Mouse (Mus musculus) lung, embryonic 16.5 days (tissue): ENCODE results near the gene Nav2. TPM values are rescaled to one million over a fixed set of nuclear protein-coding genes. Genes with fewer than 3 reads are reported as not detected.
A peak's percentile ranks its signal among the peaks of the same experiment; 100 is the strongest.

ENCODE experiments used
- ATAC-seq: fragments of 200-750 bp; cut with Nextera tagmentation; 2 replicates; pipeline ENCODE4 v1.8.0; 2017; ENCODE audit warnings: low read depth, mild to moderate bottlenecking, moderate library complexity
- H3K27ac ChIP-seq: fragments of 300-500 bp; sonication (generic); 2 replicates; pipeline ENCODE4 v1.5.1; 2014; ENCODE audit warnings: mild to moderate bottlenecking, control low read depth, low read length
- H3K27me3 ChIP-seq: fragments of 300-500 bp; sonication (generic); 2 replicates; pipeline ENCODE4 v1.6.1; 2014; ENCODE audit warnings: low read depth, low read length, mixed read lengths; ENCODE audit not compliant: control insufficient read depth, insufficient read depth
- H3K36me3 ChIP-seq: fragments of 300-500 bp; sonication (generic); 2 replicates; pipeline ENCODE4 v1.6.1; 2014; ENCODE audit warnings: low read length; ENCODE audit not compliant: control insufficient read depth, insufficient read depth
- H3K4me1 ChIP-seq: fragments of 300-500 bp; sonication (generic); replicated peaks from 2 replicates; pipeline ENCODE4 v1.6.1; 2014; ENCODE audit warnings: low read length, mixed read lengths; ENCODE audit not compliant: control insufficient read depth, insufficient read depth
- H3K4me2 ChIP-seq: fragments of 300-500 bp; sonication (generic); 2 replicates; pipeline ENCODE4 v1.6.1; 2014; ENCODE audit warnings: low read depth, low read length, control low read depth
- H3K4me3 ChIP-seq: fragments of 300-500 bp; sonication (generic); 2 replicates; pipeline ENCODE4 v1.5.1; 2014; ENCODE audit warnings: mild to moderate bottlenecking, low read length, control low read depth
- H3K9ac ChIP-seq: fragments of 300-500 bp; sonication (generic); 2 replicates; pipeline ENCODE4 v1.6.1; 2014; ENCODE audit warnings: low read length, control low read depth
- H3K9me3 ChIP-seq: fragments of 300-500 bp; sonication (generic); 2 replicates; pipeline ENCODE4 v1.6.1; 2016; ENCODE audit warnings: low read length; ENCODE audit not compliant: control insufficient read depth
- whole genome bisulfite sequencing: fragments of 180-500 bp; shearing (Covaris S2); extraction: QIAGEN DNeasy Blood & Tissue Kit; methylation state at CpG from one replicate; pipeline ENCODE4 v1.1.7; 2014; 5-methylcytosine and 5-hydroxymethylcytosine counted together
- polyA plus RNA-seq: library from polyadenylated mRNA; unstranded; fragments of >200 nt; fragmentation: Nextera tagmentation; extraction: Ambion mirVana; gene quantifications from 2 replicates; pipeline ENCODE4 v1.2.1, GENCODE M21; 2015

Gene Nav2
- polyA plus RNA-seq, 1 experiment from 2014 or later: 27.3 TPM

- no peaks in the 10 kb centered on the region for H3K27me3 ChIP-seq
- no peaks in the 10 kb centered on the region for H3K36me3 ChIP-seq
- H3K27ac ChIP-seq: peak overlapping the region; percentile 33
- no peaks in the 10 kb centered on the region for H3K9me3 ChIP-seq
- H3K4me3 ChIP-seq: no peak overlapping the region
- ATAC-seq: peak; percentile 67
- 0 out of 2 replicates have a peak, but pooled peaks cover 2% of the 10 kb centered on the region for H3K4me1 ChIP-seq
- WGBS: 41% methylated on average over 10 of the region's 10 CpGs
- no peak overlapping the region for H3K9ac ChIP-seq
- no peak overlapping the region for H3K4me2 ChIP-seq
These were observed 90.1 kb downstream of the Nav2 start for GRCm38 (mm10) chr7:48998595-48998994.

GRCm38 (mm10) chr7:49000816-49001215 lies 92.3 kb downstream of the Nav2 start:
- WGBS: 69% methylated on average over 3 of the region's 3 CpGs
- no peak for ATAC-seq
- no peaks in the 10 kb centered on the region for H3K27me3 ChIP-seq
- peaks cover 7% of the 10 kb centered on the region for H3K4me1 ChIP-seq
- H3K4me2 ChIP-seq: no peak overlapping the region
- H3K9me3 ChIP-seq: no peaks in the 10 kb centered on the region
- no peak overlapping the region for H3K27ac ChIP-seq
- H3K9ac ChIP-seq: no peak overlapping the region
- H3K4me3 ChIP-seq: no peak overlapping the region
- no peaks in the 10 kb centered on the region for H3K36me3 ChIP-seq

DNA sequence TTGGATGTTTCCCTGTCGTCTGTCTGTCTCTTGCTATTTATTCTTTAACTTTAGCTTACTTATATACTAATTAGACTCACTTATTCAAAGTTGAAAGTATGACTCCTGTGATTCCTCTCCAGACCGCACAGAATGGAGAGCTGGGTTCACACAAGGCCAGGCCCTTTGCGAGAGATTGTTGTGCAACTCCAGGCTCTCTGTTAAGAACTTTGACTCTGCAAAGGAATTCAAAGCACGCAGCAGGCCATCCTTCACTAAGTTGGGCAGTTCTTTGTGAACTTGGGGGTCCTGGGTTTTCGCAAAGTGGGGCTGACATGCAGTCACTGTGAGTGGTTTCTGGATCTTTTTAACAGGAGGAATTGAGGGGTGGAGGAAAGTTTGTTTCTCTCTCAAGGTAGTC lies 95.9 kb downstream of the Nav2 start:
- peak; percentile 78 for ATAC-seq
- Histone ChIP-seq H3K4me1 (peaks cover 5% of the 10 kb centered on the region), H3K36me3 (no peaks in the 10 kb centered on the region), H3K9me3 (no peaks in the 10 kb centered on the region), H3K9ac (no peak overlapping the region), H3K27me3 (no peaks in the 10 kb centered on the region), H3K4me2 (no peak overlapping the region), H3K4me3 (no peak overlapping the region), H3K27ac (peak overlapping the region; percentile 15; the same call in 1 of the 2 replicates)
- WGBS: 23% methylated on average over 5 of the region's 5 CpGs

GRCm38 (mm10) chr7:49006886-49007285 lies 98.4 kb downstream of the Nav2 start:
- peaks cover 5% of the 10 kb centered on the region for H3K4me1 ChIP-seq
- H3K4me2 ChIP-seq: no peak overlapping the region
- H3K36me3 ChIP-seq: no peaks in the 10 kb centered on the region
- 0 out of 2 replicates have a peak overlapping the region, but pooled peaks have one; percentile 4 for H3K9ac ChIP-seq
- H3K27ac ChIP-seq: no peak overlapping the region
- H3K27me3 ChIP-seq: no peaks in the 10 kb centered on the region
- 0 out of 2 replicates have a peak, but pooled peaks have one; percentile 6 for ATAC-seq
- WGBS: 27% methylated on average over 7 of the region's 7 CpGs
- H3K9me3 ChIP-seq: no peaks in the 10 kb centered on the region
- no peak overlapping the region for H3K4me3 ChIP-seq

DNA sequence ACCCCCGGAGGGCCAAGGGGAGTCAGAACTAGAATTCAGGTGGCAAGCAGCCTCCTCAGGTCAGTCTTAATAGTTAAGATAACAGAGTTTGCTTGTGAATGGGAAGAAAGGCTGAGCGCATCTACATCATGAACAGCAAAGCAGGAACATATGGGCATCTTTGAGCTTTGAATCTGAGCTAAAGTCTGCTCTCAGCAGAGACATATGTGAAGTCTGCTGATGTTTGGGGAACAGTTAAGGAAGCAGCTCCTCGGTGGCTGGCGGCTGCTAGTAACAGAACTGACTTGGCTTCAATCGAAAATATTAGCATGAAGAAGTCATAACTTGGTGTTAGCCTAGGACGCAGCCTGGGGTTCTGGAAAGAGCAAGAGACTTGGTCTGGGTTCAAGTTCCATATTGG lies 102.2 kb downstream of the Nav2 start:
- no peaks in the 10 kb centered on the region for H3K9me3 ChIP-seq
- no peak overlapping the region for H3K27ac ChIP-seq
- H3K4me3 ChIP-seq: no peak overlapping the region
- WGBS: 87% methylated on average over 6 of the region's 6 CpGs
- H3K27me3 ChIP-seq: no peaks in the 10 kb centered on the region
- no peak overlapping the region for H3K4me2 ChIP-seq
- no peaks in the 10 kb centered on the region for H3K4me1 ChIP-seq
- H3K36me3 ChIP-seq: no peaks in the 10 kb centered on the region
- no peak for ATAC-seq
- no peak overlapping the region for H3K9ac ChIP-seq

DNA sequence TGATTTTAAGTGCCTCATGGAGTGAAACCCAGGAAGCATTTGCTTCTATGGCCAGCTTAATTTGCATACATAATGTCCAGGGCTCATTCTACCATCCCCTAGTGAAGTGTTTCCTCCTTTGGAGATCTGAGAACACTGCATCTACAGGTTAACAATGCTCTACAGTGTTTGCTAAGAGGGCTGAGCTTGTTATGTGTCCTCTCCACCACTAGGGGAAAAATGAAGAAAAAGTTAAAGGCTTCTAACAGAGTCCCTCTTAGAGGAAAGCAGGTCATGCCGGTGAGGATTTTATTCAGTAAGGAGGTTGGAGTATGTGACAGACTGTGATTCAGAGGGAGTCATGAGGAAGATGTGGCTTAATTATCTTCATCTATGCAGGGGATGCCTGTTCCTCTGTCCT lies 103.5 kb downstream of the Nav2 start:
- no peak for ATAC-seq
- 64% methylated on average over 1 of the region's 1 CpGs for WGBS

GRCm38 (mm10) chr7:49014480-49014879 lies 106.0 kb downstream of the Nav2 start:
- Histone ChIP-seq H3K4me1 (no peaks in the 10 kb centered on the region; the same call in 1 of the 2 replicates), H3K27me3 (no peaks in the 10 kb centered on the region), H3K9ac (no peak overlapping the region), H3K36me3 (no peaks in the 10 kb centered on the region), H3K27ac (no peak overlapping the region), H3K4me2 (no peak overlapping the region), H3K9me3 (no peaks in the 10 kb centered on the region), H3K4me3 (no peak overlapping the region)
- no peak for ATAC-seq
- WGBS: 87% methylated on average over 10 of the region's 10 CpGs

More for the DNA sequence above, 103.5 kb downstream of the Nav2 start:
- no peaks in the 10 kb centered on the region for H3K4me1 ChIP-seq
- H3K9me3 ChIP-seq: no peaks in the 10 kb centered on the region
- no peaks in the 10 kb centered on the region for H3K36me3 ChIP-seq
- H3K9ac ChIP-seq: no peak overlapping the region
- H3K4me2 ChIP-seq: no peak overlapping the region
- no peak overlapping the region for H3K4me3 ChIP-seq
- no peak overlapping the region for H3K27ac ChIP-seq
- no peaks in the 10 kb centered on the region for H3K27me3 ChIP-seq

- H3K27me3 ChIP-seq: no peaks in the 10 kb centered on the region
- H3K9me3 ChIP-seq: no peaks in the 10 kb centered on the region
- no peak overlapping the region for H3K4me2 ChIP-seq
- H3K27ac ChIP-seq: no peak overlapping the region
- 91% methylated on average over 6 of the region's 6 CpGs for WGBS
- H3K4me1 ChIP-seq: no peaks in the 10 kb centered on the region; the same call in 1 of the 2 replicates
- H3K9ac ChIP-seq: no peak overlapping the region
- no peak overlapping the region for H3K4me3 ChIP-seq
- ATAC-seq: no peak
- no peaks in the 10 kb centered on the region for H3K36me3 ChIP-seq
These were observed 106.8 kb downstream of the Nav2 start for GRCm38 (mm10) chr7:49015297-49015696.

DNA sequence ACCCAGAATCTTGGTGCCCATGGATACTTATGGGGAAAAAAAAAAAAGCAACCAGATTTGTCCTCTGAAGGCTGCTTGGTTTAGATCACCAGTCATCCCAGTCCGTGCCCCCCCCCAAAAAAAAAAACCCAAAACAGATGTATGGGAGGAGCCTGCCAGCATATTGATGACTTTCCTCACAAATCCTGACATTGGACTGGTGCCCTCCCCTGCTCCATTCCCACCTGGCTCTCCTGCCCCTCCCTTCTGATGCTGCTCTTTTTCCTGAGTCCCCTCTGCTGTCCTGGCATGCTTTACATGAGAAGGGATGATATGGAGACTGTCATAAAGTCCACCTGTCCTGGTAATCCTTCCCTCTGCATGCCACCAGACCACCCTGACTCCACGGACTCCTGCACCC lies 107.6 kb downstream of the Nav2 start:
- 57% methylated on average over 2 of the region's 2 CpGs for WGBS
- H3K27ac ChIP-seq: no peak overlapping the region
- no peaks in the 10 kb centered on the region for H3K27me3 ChIP-seq
- no peak for ATAC-seq
- no peaks in the 10 kb centered on the region; the same call in 1 of the 2 replicates for H3K4me1 ChIP-seq
- no peaks in the 10 kb centered on the region for H3K36me3 ChIP-seq
- H3K4me2 ChIP-seq: no peak overlapping the region
- no peaks in the 10 kb centered on the region for H3K9me3 ChIP-seq
- H3K4me3 ChIP-seq: no peak overlapping the region
- H3K9ac ChIP-seq: no peak overlapping the region

DNA sequence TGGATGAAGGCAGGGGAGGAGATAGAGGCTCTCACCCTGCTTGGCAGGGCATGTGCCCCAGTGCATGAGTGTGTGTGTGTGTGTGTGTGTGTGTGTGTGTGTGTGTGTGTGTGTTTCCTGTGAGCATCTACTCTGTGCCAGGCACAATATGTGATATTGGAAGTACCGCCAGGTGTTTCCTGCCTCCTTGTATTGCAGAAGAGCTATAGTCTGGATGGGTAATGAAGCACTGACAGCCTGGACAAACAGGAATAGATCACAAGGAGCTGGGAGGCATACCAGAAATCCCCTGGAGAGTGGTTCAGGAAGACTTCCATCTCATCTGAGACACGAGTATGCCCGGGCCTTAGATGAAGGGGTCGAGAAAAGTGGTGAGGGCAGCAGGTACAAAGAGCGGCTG lies 109.3 kb downstream of the Nav2 start:
- WGBS: 74% methylated on average over 5 of the region's 5 CpGs
- no peaks in the 10 kb centered on the region for H3K27me3 ChIP-seq
- ATAC-seq: no peak
- no peaks in the 10 kb centered on the region; the same call in 1 of the 2 replicates for H3K4me1 ChIP-seq
- no peak overlapping the region for H3K27ac ChIP-seq
- H3K9ac ChIP-seq: no peak overlapping the region
- H3K4me2 ChIP-seq: no peak overlapping the region
- H3K9me3 ChIP-seq: no peaks in the 10 kb centered on the region
- no peaks in the 10 kb centered on the region for H3K36me3 ChIP-seq
- no peak overlapping the region for H3K4me3 ChIP-seq
